Mouse (Mus musculus) hindbrain, embryonic 16.5 days (tissue): Measurements from ENCODE around the gene Capn1. TPM values are rescaled to one million over a fixed set of nuclear protein-coding genes. Genes with fewer than 3 reads are reported as not detected.

Experiments
- ATAC-seq: fragments of 200-750 bp; cut with Nextera tagmentation; 2 replicates; pipeline ENCODE4 v1.8.0; 2017; ENCODE audit warnings: moderate TSS enrichment, moderate library complexity
- H3K27ac ChIP-seq: fragments of 300-500 bp; sonication (generic); 2 replicates; pipeline ENCODE4 v1.5.1; 2014; ENCODE audit warnings: low read depth, mild to moderate bottlenecking, control low read depth, low read length, moderate library complexity
- H3K27me3 ChIP-seq: fragments of 300-500 bp; sonication (generic); replicated peaks from 2 replicates; pipeline ENCODE4 v1.6.1; 2014; ENCODE audit warnings: low read length; ENCODE audit not compliant: control insufficient read depth, insufficient read depth
- H3K36me3 ChIP-seq: fragments of 300-500 bp; sonication (generic); 2 replicates; pipeline ENCODE4 v1.6.1; 2014; ENCODE audit warnings: mild to moderate bottlenecking, low read length, moderate library complexity, mixed read lengths; ENCODE audit not compliant: control insufficient read depth, insufficient read depth
- H3K4me1 ChIP-seq: fragments of 300-500 bp; sonication (generic); 2 replicates; pipeline ENCODE4 v1.6.1; 2014; ENCODE audit warnings: low read depth, low read length; ENCODE audit not compliant: control insufficient read depth, insufficient read depth
- H3K4me2 ChIP-seq: fragments of 300-500 bp; sonication (generic); 2 replicates; pipeline ENCODE4 v1.6.1; 2014; ENCODE audit warnings: mild to moderate bottlenecking, low read length, control low read depth, moderate library complexity
- H3K4me3 ChIP-seq: fragments of 300-500 bp; sonication (generic); 2 replicates; pipeline ENCODE4 v1.5.1; 2014; ENCODE audit warnings: mild to moderate bottlenecking, low read length, control low read depth, moderate library complexity
- H3K9ac ChIP-seq: fragments of 300-500 bp; sonication (generic); 2 replicates; pipeline ENCODE4 v1.6.1; 2014; ENCODE audit warnings: low read depth, mild to moderate bottlenecking, control low read depth, low read length, moderate library complexity
- H3K9me3 ChIP-seq: fragments of 300-500 bp; sonication (generic); 2 replicates; pipeline ENCODE4 v1.6.1; 2014; ENCODE audit warnings: mild to moderate bottlenecking, low read length, moderate library complexity; ENCODE audit not compliant: control insufficient read depth
- WGBS: fragments of 180-500 bp; shearing (Covaris S2); extraction: QIAGEN DNeasy Blood & Tissue Kit; methylation state at CpG from one replicate; pipeline ENCODE4 v1.1.7; 2014; 5-methylcytosine and 5-hydroxymethylcytosine counted together
- polyA plus RNA-seq: library from polyadenylated mRNA; unstranded; fragments of >200 nt; fragmentation: Nextera tagmentation; extraction: Ambion mirVana; gene quantifications from 2 replicates; pipeline ENCODE4 v1.2.1, GENCODE M21; 2015

Gene Capn1
- polyA plus RNA-seq, 1 experiment from 2014 or later, result 5.2 TPM

DNA sequence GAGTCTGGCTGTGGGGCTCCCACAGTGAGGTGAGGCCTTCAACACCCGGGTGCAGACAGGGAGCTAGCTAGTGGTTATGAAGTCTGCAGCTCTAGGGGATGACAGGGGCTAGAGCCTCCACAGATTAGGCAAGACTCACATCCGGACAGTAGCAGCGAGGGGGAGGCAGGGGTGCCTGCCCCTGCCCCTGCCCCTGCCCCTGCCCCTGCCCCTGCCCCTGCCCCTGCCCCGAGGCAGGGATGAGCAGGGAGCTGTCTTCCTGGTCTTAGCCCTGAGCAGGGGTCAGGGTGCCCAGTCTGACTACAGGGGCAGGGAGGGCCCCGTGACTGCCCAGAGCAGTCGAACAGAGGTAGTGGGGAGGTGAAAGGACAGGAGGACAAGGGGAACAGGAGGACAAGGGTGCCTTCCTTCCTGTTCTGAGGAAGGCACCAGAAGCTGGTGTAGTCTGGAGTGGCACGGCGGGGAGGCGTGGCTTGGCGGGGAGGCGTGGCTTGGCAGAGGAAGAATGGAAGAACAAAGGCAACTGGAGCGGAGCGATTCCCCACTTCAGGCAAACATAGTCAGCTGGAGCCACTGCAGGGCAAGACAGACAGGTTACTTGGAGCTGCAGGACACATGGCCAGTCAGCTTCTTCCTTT lies 26.8 kb downstream of the Capn1 start:
- Histone ChIP-seq H3K4me2 (peak overlapping the region; percentile 43), H3K9me3 (no peaks in the 10 kb centered on the region), H3K4me3 (peak overlapping the region; percentile 6; the same call in 1 of the 2 replicates), H3K9ac (peak overlapping the region; percentile 35), H3K27ac (no peak overlapping the region; the same call in 1 of the 2 replicates), H3K36me3 (no peaks in the 10 kb centered on the region), H3K27me3 (no peaks in the 10 kb centered on the region), H3K4me1 (peaks cover 7% of the 10 kb centered on the region; the same call in 1 of the 2 replicates)
- ATAC-seq, result peak; percentile 70
- WGBS, result 8% methylated on average over 9 of the region's 13 CpGs

DNA sequence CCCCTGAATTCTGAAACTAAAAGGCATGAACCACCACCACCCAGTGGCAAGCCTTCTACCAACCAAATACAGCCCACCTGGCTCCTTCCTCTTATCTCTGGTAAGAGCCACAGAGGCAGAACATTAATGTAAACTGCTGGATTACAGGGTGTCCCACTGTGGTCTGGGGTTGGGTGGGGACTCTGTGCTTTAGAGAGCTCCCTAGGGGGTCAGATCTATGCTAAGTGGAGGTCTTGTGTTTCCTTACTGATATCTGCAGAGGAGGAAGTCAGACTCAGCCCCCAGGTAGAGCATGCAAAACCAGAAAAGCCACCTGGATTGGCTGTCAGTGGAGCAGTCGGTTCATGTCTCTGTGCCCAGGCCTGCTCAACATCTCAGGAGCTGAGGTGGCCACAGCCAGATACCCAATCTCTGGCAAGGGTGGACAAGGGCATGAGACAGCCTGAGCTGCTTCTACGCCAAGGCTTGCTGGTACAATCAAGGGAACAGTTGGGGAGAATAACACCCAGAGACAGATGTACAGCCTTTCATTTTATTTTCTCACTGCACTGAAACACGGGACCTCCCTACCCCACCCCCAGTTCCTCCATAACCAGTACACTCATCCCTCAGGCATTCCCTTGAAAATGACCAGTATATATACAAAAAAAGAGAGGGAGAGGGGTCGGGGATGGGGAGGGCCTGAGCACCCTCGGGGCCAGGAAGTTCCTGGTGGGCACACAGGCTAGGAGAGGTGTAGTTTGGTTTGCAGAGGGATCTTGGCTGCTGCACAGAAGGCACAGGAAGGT lies 27.5 kb downstream of the Capn1 start:
- no peak overlapping the region for H3K9ac ChIP-seq
- no peaks in the 10 kb centered on the region for H3K27me3 ChIP-seq
- peaks cover 7% of the 10 kb centered on the region; the same call in 1 of the 2 replicates for H3K4me1 ChIP-seq
- no peak overlapping the region for H3K27ac ChIP-seq
- H3K36me3 ChIP-seq, result no peaks in the 10 kb centered on the region
- no peaks in the 10 kb centered on the region for H3K9me3 ChIP-seq
- no peak for ATAC-seq
- H3K4me2 ChIP-seq, result no peak overlapping the region
- 73% methylated on average over 5 of the region's 5 CpGs for WGBS
- H3K4me3 ChIP-seq, result no peak overlapping the region

DNA sequence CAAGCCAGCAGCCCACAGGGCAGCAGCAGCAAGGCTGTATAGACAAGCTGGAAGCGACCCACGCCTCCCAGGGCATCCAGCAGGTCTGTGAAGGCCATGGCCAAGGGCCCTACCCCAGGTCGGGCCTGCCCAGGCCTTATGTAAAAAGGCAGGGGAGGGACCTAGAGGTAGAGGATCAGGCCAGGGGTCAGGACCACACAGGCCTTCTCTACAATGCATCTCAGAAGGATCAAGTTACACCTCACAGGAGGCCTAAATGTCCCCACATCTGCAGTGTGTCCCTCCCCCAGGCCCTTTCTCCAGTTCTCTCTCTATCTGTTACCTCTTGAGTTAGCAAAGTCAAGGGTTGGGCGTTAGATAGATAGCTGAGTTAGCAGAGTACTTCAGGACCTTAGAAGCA lies 29.7 kb downstream of the Capn1 start, which contains the start of gene Slc22a20:
Slc22a20 (minus strand) TSS at position 101 of the 400 bp plus-strand sequence.
- no peak within 1 kb of the TSS for H3K4me2 ChIP-seq
- no peak for ATAC-seq
- H3K4me3 ChIP-seq, result no peak within 1 kb of the TSS
- H3K9me3 ChIP-seq, result no peaks in the 10 kb centered on the region
- H3K27ac ChIP-seq, result no peak within 1 kb of the TSS
- H3K9ac ChIP-seq, result no peak within 1 kb of the TSS
- WGBS, result 52% methylated on average over 4 of the region's 4 CpGs
- H3K4me1 ChIP-seq, result peaks cover 7% of the 10 kb centered on the region; the same call in 1 of the 2 replicates
- H3K36me3 ChIP-seq, result no peaks in the 10 kb centered on the region
- no peaks in the 10 kb centered on the region for H3K27me3 ChIP-seq

DNA sequence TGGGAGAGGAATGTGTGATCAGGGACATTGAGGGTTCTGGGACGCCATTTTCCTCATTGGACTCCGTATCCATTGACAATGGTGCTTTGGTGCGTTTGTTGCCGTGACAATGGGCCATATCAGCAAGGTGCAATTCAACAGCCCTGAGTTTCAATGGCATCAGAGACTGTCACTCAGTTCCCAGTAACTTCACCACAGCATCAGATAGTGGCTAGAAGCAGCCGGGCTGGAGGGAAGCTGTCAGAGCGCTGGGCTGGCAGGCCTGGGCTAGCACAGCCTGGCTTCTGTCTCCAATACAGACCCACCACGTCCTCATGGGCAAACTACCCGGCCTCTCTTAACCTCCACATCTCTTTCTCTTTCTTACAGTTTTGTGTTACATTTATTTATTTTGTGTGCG lies 35.2 kb downstream of the Capn1 start:
- Histone ChIP-seq H3K36me3 (no peaks in the 10 kb centered on the region), H3K27ac (no peak overlapping the region), H3K4me2 (no peak overlapping the region), H3K4me3 (no peak overlapping the region), H3K4me1 (no peaks in the 10 kb centered on the region), H3K9ac (no peak overlapping the region), H3K27me3 (no peaks in the 10 kb centered on the region), H3K9me3 (no peaks in the 10 kb centered on the region)
- 86% methylated on average over 9 of the region's 9 CpGs for WGBS
- no peak for ATAC-seq

DNA sequence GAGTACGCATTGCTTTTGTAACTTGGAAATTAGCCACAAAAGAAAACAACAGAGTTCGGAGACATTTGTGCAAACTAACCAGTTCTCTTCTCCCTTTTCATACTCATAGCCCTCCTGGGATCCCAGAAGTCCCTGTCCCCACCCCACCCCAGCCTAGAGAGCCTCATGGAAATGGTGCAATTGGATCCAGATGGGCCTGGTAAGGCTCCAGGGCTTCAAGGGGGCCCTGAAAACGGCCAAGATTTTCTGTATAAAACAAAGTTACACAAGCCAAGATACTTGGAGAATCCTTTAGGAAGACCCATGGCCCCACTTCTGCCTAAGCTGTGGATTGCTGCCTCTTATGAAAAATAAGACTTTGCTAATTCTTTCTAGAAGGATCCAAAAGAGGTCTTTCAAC lies 38.0 kb downstream of the Capn1 start:
- no peak overlapping the region for H3K27ac ChIP-seq
- WGBS, result 67% methylated on average over 3 of the region's 3 CpGs
- no peak overlapping the region for H3K9ac ChIP-seq
- H3K4me3 ChIP-seq, result no peak overlapping the region
- no peaks in the 10 kb centered on the region for H3K36me3 ChIP-seq
- no peaks in the 10 kb centered on the region for H3K9me3 ChIP-seq
- H3K27me3 ChIP-seq, result no peaks in the 10 kb centered on the region
- no peak overlapping the region for H3K4me2 ChIP-seq
- H3K4me1 ChIP-seq, result no peaks in the 10 kb centered on the region
- ATAC-seq, result no peak

DNA sequence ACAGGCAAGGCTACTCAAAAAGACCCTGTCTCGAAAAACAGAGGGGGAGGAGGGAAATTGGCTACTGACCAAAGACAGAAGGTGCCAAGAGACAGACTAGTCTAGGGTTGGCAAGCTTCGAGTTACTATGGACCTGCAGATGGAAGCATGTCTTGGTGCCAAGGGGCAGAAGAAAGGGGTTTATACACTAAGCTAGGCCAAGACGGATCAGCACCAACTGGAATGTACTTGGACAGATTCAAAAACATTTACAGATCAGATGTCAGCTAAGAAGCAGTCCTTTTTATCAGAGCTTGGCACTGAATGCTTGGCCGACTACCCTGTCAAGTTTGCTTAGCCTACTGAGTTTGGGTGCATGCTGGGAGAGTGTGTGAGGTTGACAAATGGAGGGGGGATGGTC lies 40.0 kb downstream of the Capn1 start:
- H3K4me2 ChIP-seq, result no peak overlapping the region
- ATAC-seq, result peak; percentile 98
- no peaks in the 10 kb centered on the region for H3K4me1 ChIP-seq
- H3K9ac ChIP-seq, result no peak overlapping the region
- 53% methylated on average over 4 of the region's 4 CpGs for WGBS
- H3K36me3 ChIP-seq, result no peaks in the 10 kb centered on the region
- no peaks in the 10 kb centered on the region for H3K9me3 ChIP-seq
- no peak overlapping the region for H3K27ac ChIP-seq
- no peaks in the 10 kb centered on the region for H3K27me3 ChIP-seq
- H3K4me3 ChIP-seq, result no peak overlapping the region

DNA sequence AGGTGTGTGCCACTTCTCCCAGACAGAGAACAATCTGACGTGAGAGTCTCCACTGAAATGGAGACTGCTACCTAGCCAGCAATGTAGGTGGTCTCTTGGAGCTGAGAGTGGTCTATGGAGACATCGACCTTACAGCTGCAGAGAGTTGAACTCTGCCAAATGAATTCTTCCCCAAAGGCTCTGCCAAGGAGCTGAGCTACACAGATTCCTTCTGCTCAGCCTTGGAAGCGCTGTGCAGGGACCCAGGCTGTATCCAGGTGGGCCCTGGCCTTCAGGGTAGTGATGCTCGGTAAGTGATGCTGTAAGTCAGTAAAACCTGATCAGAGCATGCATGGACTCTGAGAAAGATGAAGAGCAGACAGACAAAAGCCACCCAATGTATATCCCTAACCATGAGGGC lies 40.6 kb downstream of the Capn1 start:
- H3K4me2 ChIP-seq, result no peak overlapping the region
- WGBS, result 74% methylated on average over 4 of the region's 4 CpGs
- H3K27ac ChIP-seq, result peak overlapping the region; percentile 44; the same call in 1 of the 2 replicates
- H3K4me1 ChIP-seq, result no peaks in the 10 kb centered on the region
- no peak overlapping the region for H3K9ac ChIP-seq
- H3K36me3 ChIP-seq, result no peaks in the 10 kb centered on the region
- ATAC-seq, result peak; percentile 73
- H3K4me3 ChIP-seq, result no peak overlapping the region
- H3K9me3 ChIP-seq, result no peaks in the 10 kb centered on the region
- no peaks in the 10 kb centered on the region for H3K27me3 ChIP-seq

DNA sequence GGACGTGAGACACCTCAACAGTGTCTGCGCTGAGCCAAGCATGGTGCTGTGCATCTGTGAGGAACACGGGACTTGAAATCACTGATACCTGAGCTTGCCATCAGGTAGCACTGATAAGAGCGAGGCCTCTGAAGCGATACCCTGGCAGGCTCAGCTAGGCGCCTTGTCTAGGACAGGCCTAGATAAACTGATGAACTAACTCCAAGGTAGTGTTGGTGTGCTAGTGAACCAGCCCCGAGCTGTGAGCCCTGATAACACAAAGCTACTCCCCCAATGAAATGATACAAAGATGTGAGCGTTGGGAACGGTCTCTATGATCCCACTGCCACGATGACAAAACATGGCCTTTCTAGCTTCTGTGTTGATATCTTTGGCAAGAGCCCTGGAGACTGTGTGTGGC lies 48.0 kb downstream of the Capn1 start:
- Histone ChIP-seq H3K9ac (no peak overlapping the region), H3K36me3 (no peaks in the 10 kb centered on the region), H3K27ac (no peak overlapping the region), H3K9me3 (no peaks in the 10 kb centered on the region), H3K4me3 (no peak overlapping the region), H3K4me2 (no peak overlapping the region), H3K4me1 (peaks cover 12% of the 10 kb centered on the region), H3K27me3 (no peaks in the 10 kb centered on the region)
- ATAC-seq, result no peak
- 90% methylated on average over 10 of the region's 10 CpGs for WGBS

DNA sequence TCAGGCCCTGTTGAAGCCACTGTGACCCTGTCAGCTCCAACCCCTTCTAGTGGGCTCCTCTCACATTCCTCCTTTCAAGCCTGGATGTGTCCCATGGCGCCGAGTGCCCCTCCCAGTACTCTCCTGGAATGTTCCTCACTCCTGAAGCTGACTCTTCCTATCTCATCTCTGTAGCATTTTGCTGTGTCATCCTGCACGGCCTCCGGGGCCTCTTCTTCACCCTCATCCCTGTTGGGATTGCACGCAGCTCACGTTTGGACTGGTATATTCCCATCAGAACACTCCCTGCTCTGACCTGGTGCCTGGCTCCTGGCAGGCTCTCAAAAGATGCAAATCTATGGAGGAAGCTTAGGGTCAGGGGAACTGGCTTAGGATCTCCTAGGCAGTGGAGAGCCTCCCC lies 48.9 kb downstream of the Capn1 start:
- Histone ChIP-seq H3K9ac (no peak overlapping the region; the same call in 1 of the 2 replicates), H3K27ac (no peak overlapping the region), H3K4me1 (peaks cover 15% of the 10 kb centered on the region), H3K27me3 (no peaks in the 10 kb centered on the region), H3K9me3 (no peaks in the 10 kb centered on the region), H3K4me2 (no peak overlapping the region), H3K36me3 (no peaks in the 10 kb centered on the region), H3K4me3 (no peak overlapping the region)
- no peak for ATAC-seq
- WGBS, result 73% methylated on average over 6 of the region's 6 CpGs
